Comparison of ENCODE assay signal across 20 mouse cellular contexts in the genomic region with DNA sequence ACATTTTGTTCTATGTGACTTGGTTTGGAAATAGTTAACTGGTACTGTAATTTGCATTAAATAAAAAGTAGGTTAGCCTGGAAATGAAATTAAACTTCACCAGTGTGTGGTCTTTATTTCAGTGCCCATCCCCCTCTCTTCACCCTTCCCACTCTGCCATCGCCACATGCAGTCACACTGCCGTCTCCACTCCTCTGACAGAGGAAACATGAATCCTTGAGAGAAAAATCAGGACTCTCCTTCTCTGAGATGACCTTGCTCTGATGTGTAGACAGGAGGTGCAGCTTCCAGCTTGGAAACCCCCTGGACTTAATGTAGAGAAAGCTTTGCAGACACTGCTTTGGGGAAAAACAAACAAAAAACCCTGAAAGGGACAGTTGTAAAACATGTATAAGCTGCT. TPM values are rescaled to one million over a fixed set of nuclear protein-coding genes. Genes with fewer than 3 reads are reported as not detected.
"Had no signal": no experiment of that assay in that cellular context is flagged by ENCODE, and none has a peak within 500 bp of the region (broad histone marks: within the 10 kb centered on the region; RNA-seq: fewer than 3 reads in every experiment).

No protein-coding gene starts in this region.

- H3K4me2 ChIP-seq: lung, embryonic 14.5 days; midbrain, embryonic 12.5 days; neural tube, embryonic 12.5 days; stomach, embryonic 15.5 days had no signal

- H3K9me3 ChIP-seq: midbrain, embryonic 12.5 days; neural tube, embryonic 12.5 days; stomach, embryonic 15.5 days had no signal

- H3K9ac ChIP-seq: lung, embryonic 14.5 days; midbrain, embryonic 12.5 days; neural tube, embryonic 12.5 days; stomach, embryonic 15.5 days had no signal

- H3K4me3 ChIP-seq: midbrain, embryonic 12.5 days; neural tube, embryonic 12.5 days; stomach, embryonic 15.5 days had no signal

- H3K27ac ChIP-seq: midbrain, embryonic 12.5 days; neural tube, embryonic 12.5 days; stomach, embryonic 15.5 days; stomach, postnatal 0 days had no signal

- DNase-seq: lung, adult 18-20 months; lung, embryonic 14.5 days; lung, postnatal 10 days; lung, postnatal 4 days; midbrain, embryonic 14.5 days; right cerebral cortex, postnatal 14 days; thymus, adult 2 months; thymus, postnatal 25 days; thymus, postnatal 4 days had no signal

- H3K36me3 ChIP-seq: stomach, embryonic 15.5 days had no signal

- H3K27me3 ChIP-seq: midbrain, embryonic 12.5 days; neural tube, embryonic 12.5 days; stomach, embryonic 15.5 days had no signal

- ATAC-seq: midbrain, embryonic 16.5 days had no signal

- H3K4me1 ChIP-seq: neural tube, embryonic 12.5 days had no signal

RNA-seq across cellular contexts. Expression of a gene that starts 49.2 kb away (rescaled TPM):
- total RNA-seq: megakaryocyte, adult 5-6 weeks; monocyte, adult 5-6 weeks; neutrophil, adult 5-6 weeks had no signal
- polyA plus RNA-seq: lung, embryonic 14.5 days; lung, embryonic 16.5 days; midbrain, embryonic 12.5 days; midbrain, embryonic 14.5 days; midbrain, embryonic 16.5 days; neural tube, embryonic 12.5 days; neural tube, embryonic 14.5 days; spleen, adult 2 months had no signal
